Mouse (Mus musculus) kidney, embryonic 14.5 days (tissue): ENCODE results near the gene Dtnb. TPM values are rescaled to one million over a fixed set of nuclear protein-coding genes. Genes with fewer than 3 reads are reported as not detected.

Source experiments
- ATAC-seq: fragments of 200-750 bp; cut with Nextera tagmentation; 2 replicates; pipeline ENCODE4 v1.8.0; 2017; ENCODE audit warnings: moderate number of reproducible peaks, mild to moderate bottlenecking, moderate TSS enrichment, moderate library complexity; ENCODE audit not compliant: low FRiP score, low TSS enrichment
- H3K27ac ChIP-seq: fragments of 300-500 bp; sonication (generic); 2 replicates; pipeline ENCODE4 v1.5.1; 2014; ENCODE audit warnings: low read depth, mild to moderate bottlenecking, low read length, moderate library complexity, mixed read lengths
- H3K27me3 ChIP-seq: fragments of 300-500 bp; sonication (generic); 2 replicates; pipeline ENCODE4 v1.6.1; 2014; ENCODE audit warnings: mild to moderate bottlenecking, low read length; ENCODE audit not compliant: control insufficient read depth, insufficient read depth
- H3K36me3 ChIP-seq: fragments of 300-500 bp; sonication (generic); 2 replicates; pipeline ENCODE4 v1.6.1; 2014; ENCODE audit warnings: low read length, mixed read lengths; ENCODE audit not compliant: control insufficient read depth, insufficient read depth
- H3K4me1 ChIP-seq: fragments of 300-500 bp; sonication (generic); 2 replicates; pipeline ENCODE4 v1.6.1; 2014; ENCODE audit warnings: low read length, mixed read lengths; ENCODE audit not compliant: control insufficient read depth, insufficient read depth
- H3K4me2 ChIP-seq: fragments of 300-500 bp; sonication (generic); replicated peaks from 2 replicates; pipeline ENCODE4 v1.6.1; 2014; ENCODE audit warnings: low read depth, mild to moderate bottlenecking, low read length
- H3K4me3 ChIP-seq: fragments of 300-500 bp; sonication (generic); 2 replicates; pipeline ENCODE4 v1.5.1; 2014; ENCODE audit warnings: mild to moderate bottlenecking, low read length
- H3K9ac ChIP-seq: fragments of 300-500 bp; sonication (generic); 2 replicates; pipeline ENCODE4 v1.6.1; 2014; ENCODE audit warnings: low read depth, mild to moderate bottlenecking, low read length, moderate library complexity
- H3K9me3 ChIP-seq: fragments of 300-500 bp; sonication (generic); 2 replicates; pipeline ENCODE4 v1.6.1; 2016; ENCODE audit warnings: low read length; ENCODE audit not compliant: control insufficient read depth
- WGBS: fragments of 180-500 bp; shearing (Covaris S2); extraction: QIAGEN DNeasy Blood & Tissue Kit; methylation state at CpG from one replicate; pipeline ENCODE4 v1.1.7; 2014; 5-methylcytosine and 5-hydroxymethylcytosine counted together
- polyA plus RNA-seq: library from polyadenylated mRNA; unstranded; fragments of >200 nt; fragmentation: Nextera tagmentation; extraction: Ambion mirVana; gene quantifications from 2 replicates; pipeline ENCODE4 v1.2.1, GENCODE M21; 2014

The Dtnb gene
- polyA plus RNA-seq, 1 experiment from 2014 or later, result 59.5 TPM

DNA sequence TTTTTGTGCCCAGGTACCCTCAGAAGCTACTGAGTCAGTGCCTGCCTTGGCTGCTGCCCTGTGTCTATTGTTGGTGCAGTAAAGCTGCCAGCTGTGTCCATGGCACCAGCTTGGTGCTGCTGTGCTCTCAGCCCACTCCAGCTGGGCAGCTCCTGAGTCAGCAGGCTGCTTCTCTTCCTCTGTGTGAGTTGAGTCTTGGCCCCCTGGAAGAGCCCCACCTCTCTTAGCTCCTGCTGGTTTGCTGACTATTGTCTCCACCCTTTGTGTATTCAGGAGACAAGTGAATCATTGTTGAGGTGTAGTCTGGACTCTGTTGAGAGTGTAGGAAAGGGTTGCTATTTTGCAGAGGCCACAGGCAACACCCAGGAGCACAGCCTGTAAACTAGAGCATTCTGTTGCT, 90.5 kb downstream of the Dtnb start:
- Histone ChIP-seq H3K27me3 (no peaks in the 10 kb centered on the region), H3K4me2 (no peak overlapping the region), H3K9me3 (no peaks in the 10 kb centered on the region), H3K36me3 (peaks cover 3% of the 10 kb centered on the region; the same call in 1 of the 2 replicates), H3K9ac (no peak overlapping the region), H3K4me3 (no peak overlapping the region), H3K4me1 (no peaks in the 10 kb centered on the region), H3K27ac (no peak overlapping the region)
- ATAC-seq, result no peak

DNA sequence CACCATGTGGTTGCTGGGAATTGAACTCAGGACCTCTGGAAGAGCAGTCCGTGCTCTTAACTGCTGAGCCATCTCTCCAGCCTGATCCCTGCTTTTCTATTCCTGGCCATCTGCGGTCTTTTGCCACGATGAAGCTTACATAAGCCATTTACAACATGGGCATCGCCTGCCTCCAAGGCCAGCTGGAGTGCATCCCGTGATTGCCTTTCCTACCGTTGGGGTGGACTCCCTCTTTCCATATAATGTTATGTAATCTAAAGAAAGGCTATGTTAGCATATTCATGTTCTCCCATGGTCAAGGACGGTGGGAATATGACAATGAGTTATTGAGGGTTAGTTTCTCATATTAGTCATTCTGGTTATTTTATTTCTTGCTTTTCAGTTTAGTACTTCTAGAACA, 91.2 kb downstream of the Dtnb start:
- no peak overlapping the region for H3K27ac ChIP-seq
- WGBS, result 91% methylated on average over 7 of the region's 7 CpGs
- no peaks in the 10 kb centered on the region for H3K27me3 ChIP-seq
- H3K4me1 ChIP-seq, result no peaks in the 10 kb centered on the region
- peaks cover 3% of the 10 kb centered on the region; the same call in 1 of the 2 replicates for H3K36me3 ChIP-seq
- H3K4me2 ChIP-seq, result no peak overlapping the region
- ATAC-seq, result no peak
- no peak overlapping the region for H3K9ac ChIP-seq
- no peak overlapping the region for H3K4me3 ChIP-seq
- H3K9me3 ChIP-seq, result no peaks in the 10 kb centered on the region

DNA sequence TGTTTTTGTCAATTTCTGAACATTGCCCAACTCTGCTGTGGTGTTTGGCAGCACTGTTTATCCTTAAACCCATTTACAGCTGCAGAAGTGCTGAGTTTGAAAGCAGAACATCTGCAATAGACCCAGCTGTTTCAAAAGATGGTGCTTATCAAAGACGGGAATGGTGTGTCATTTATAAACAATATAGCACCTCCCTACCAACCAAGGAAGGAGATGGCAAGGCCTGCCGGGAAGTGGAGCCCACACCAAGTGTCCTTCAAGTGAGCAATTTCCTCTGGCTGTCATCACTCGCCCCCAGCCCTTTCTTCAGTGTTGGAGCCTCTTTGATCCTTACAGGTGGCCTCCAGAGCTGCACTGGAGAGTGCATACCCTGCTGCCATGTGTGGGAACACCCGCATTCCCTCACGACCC, 97.8 kb downstream of the Dtnb start:
- no peak for ATAC-seq
- no peaks in the 10 kb centered on the region for H3K9me3 ChIP-seq
- H3K4me1 ChIP-seq, result no peaks in the 10 kb centered on the region
- H3K4me2 ChIP-seq, result no peak overlapping the region
- WGBS, result 47% methylated on average over 5 of the region's 5 CpGs
- no peaks in the 10 kb centered on the region for H3K27me3 ChIP-seq
- no peaks in the 10 kb centered on the region for H3K36me3 ChIP-seq
- H3K27ac ChIP-seq, result no peak overlapping the region
- H3K4me3 ChIP-seq, result no peak overlapping the region
- no peak overlapping the region for H3K9ac ChIP-seq

DNA sequence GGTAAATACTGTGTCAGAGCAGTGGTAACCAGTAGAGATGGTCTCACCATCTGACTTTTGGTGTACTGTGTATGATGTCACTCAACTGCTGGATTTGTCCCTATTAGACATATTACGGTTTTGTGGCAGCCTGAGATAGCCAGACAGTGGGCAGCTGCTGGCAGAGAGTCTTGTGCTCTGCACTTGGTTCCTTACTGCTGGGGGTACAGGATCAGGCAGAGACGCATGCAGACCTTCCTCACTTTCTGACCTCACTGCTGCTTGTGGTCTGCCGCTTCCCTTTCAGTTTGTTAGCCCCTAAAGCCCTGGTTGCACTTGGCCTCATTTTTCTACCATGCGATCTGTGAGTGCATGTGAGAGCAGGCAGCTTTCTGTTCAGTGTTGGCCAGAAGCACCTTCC, 98.9 kb downstream of the Dtnb start:
- H3K27me3 ChIP-seq, result no peaks in the 10 kb centered on the region
- ATAC-seq, result no peak
- no peaks in the 10 kb centered on the region for H3K4me1 ChIP-seq
- H3K9ac ChIP-seq, result no peak overlapping the region
- no peak overlapping the region for H3K27ac ChIP-seq
- no peak overlapping the region for H3K4me2 ChIP-seq
- no peak overlapping the region for H3K4me3 ChIP-seq
- H3K36me3 ChIP-seq, result no peaks in the 10 kb centered on the region
- no peaks in the 10 kb centered on the region for H3K9me3 ChIP-seq
- 86% methylated on average over 4 of the region's 4 CpGs for WGBS

DNA sequence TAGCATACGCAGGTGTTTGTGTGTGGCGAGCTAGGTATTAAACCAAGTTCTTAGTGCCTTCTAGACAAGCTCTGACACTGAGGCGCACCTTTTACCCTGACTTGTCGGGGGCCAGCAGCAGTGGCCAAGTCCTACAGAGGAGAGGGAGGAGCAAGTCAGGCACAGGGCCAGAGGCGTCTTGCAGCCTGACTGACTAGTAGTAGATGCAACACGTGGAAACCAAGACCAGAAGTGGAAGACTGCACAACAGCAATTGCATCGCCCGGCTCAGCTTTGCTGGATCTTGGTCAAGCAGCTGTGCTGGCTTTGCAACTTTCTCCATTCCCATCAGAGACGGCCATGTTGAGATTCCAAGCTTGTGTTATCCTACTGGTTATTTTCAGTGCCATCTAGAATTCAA, 100.6 kb downstream of the Dtnb start:
- Histone ChIP-seq H3K9me3 (no peaks in the 10 kb centered on the region), H3K27ac (no peak overlapping the region), H3K4me1 (no peaks in the 10 kb centered on the region), H3K4me3 (no peak overlapping the region), H3K4me2 (no peak overlapping the region), H3K36me3 (no peaks in the 10 kb centered on the region), H3K9ac (no peak overlapping the region), H3K27me3 (no peaks in the 10 kb centered on the region)
- WGBS, result 85% methylated on average over 9 of the region's 9 CpGs
- no peak for ATAC-seq

DNA sequence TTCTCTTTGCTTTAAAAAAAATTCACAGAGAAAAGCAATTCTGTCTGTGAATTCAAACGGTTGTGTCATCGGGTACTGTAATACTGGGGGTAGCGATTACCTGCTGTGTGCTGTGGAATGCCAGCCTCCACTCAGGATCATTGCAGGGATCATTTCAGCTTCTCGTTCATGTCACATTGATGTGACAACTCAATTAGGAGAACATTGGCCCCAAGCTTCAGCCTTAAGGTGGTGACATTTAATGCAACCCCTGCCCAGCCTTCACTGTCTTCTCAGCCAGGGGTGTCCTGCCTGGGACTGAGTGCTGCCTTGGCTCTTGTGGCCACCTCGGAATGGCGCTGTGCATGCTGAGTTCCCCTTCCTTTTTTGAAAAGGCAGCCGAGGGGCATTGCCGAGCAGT, 101.7 kb downstream of the Dtnb start:
- Histone ChIP-seq H3K4me2 (no peak overlapping the region), H3K27ac (no peak overlapping the region), H3K4me1 (no peaks in the 10 kb centered on the region), H3K36me3 (no peaks in the 10 kb centered on the region), H3K9ac (no peak overlapping the region), H3K9me3 (no peaks in the 10 kb centered on the region), H3K27me3 (no peaks in the 10 kb centered on the region), H3K4me3 (no peak overlapping the region)
- 80% methylated on average over 8 of the region's 8 CpGs for WGBS
- no peak for ATAC-seq

DNA sequence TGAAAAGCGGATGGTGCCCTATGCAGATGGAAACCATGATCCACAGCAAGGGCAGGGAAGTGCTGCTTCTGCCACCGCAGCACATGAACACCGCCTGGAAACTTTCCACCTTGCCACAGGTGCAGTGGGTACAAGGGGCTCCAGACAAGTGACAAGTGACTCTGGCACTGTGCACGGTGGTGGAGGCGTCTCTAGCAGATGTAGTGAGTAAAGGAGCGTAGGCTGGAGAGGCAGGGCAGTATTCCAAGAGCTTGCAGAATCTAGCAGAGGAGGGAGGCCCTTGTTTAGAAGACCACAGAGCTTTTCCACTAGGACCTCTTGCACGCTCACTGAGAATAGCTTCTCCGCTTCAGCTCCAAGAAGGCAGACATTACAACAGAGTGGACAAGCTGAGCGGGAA, 102.7 kb downstream of the Dtnb start:
- whole genome bisulfite sequencing, result 93% methylated on average over 9 of the region's 9 CpGs
- Histone ChIP-seq H3K9me3 (no peaks in the 10 kb centered on the region), H3K4me2 (no peak overlapping the region), H3K27me3 (no peaks in the 10 kb centered on the region), H3K4me3 (no peak overlapping the region), H3K4me1 (no peaks in the 10 kb centered on the region), H3K27ac (no peak overlapping the region), H3K9ac (no peak overlapping the region), H3K36me3 (no peaks in the 10 kb centered on the region)
- no peak for ATAC-seq

DNA sequence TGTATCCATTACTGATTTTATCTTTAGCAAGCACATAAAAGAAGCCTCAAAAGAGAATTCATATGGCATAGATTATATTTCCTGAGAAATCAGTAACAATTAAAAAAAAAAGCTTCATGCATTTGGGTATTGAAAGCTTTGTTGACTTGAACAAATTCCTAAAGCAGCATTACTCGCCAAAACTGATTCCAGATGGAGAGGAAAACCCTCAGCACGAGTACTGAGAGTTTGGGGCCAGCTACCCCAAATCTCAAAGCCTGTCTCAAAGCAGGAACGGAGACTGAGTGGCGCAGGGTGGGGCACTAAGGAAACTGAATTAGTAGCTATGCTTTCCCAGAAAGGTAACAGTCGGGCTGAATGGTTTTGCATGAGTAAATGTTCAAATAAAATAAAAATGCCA, 108.5 kb downstream of the Dtnb start:
- Histone ChIP-seq H3K9ac (no peak overlapping the region), H3K4me2 (no peak overlapping the region), H3K4me1 (no peaks in the 10 kb centered on the region), H3K36me3 (no peaks in the 10 kb centered on the region), H3K4me3 (no peak overlapping the region), H3K9me3 (no peaks in the 10 kb centered on the region), H3K27me3 (no peaks in the 10 kb centered on the region), H3K27ac (no peak overlapping the region)
- no peak for ATAC-seq
- 88% methylated on average over 5 of the region's 5 CpGs for WGBS

DNA sequence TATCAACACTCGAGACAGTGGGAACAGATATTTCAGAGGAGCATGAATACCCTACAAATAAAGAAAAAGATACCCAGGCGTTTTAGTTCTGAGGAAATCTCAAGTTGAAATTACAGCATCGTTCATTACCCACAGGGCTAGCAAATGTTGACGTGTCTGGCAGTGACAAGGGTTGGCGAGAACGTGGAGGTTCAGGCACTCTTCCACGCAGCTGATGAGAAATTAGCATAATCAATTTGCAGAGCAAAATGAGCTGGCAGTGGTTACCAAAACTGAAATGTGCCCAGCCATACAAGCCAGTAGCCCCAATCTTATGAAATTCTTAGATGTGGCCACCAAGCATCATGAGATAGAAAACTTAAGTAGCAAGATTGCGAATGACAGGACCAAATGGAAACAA, 110.9 kb downstream of the Dtnb start:
- Histone ChIP-seq H3K4me1 (no peaks in the 10 kb centered on the region), H3K9ac (no peak overlapping the region), H3K4me2 (no peak overlapping the region), H3K9me3 (no peaks in the 10 kb centered on the region), H3K4me3 (no peak overlapping the region), H3K36me3 (no peaks in the 10 kb centered on the region), H3K27me3 (no peaks in the 10 kb centered on the region), H3K27ac (no peak overlapping the region)
- WGBS, result 85% methylated on average over 8 of the region's 8 CpGs
- ATAC-seq, result no peak

DNA sequence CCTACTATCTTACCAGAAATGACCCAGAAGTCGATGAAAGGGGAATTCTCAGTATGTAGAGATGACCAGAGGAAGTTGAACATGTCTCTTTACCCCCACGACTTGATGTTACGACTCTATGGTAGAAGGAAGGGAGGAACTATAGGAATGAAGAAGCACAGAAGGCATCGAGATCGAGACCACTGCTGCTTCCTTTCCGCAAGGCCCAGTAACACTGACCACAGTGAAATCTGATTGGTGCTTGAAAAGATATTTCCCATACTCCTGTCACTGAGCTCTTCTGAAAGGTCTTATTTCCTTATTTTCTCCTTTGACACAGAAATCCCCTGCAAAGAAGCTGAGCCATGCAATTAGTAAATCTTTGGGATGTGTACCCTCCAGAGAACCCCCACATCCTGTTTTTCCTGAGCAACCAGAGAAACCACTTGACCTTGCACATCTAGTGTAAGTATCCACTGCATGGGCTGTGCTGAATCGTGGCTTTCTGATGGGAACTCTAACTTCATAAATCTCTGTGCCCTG, 114.3 kb downstream of the Dtnb start:
- 70% methylated on average over 7 of the region's 7 CpGs for WGBS
- Histone ChIP-seq H3K4me2 (no peak overlapping the region), H3K36me3 (no peaks in the 10 kb centered on the region), H3K27ac (no peak overlapping the region), H3K27me3 (no peaks in the 10 kb centered on the region), H3K4me3 (no peak overlapping the region), H3K4me1 (no peaks in the 10 kb centered on the region), H3K9me3 (no peaks in the 10 kb centered on the region), H3K9ac (no peak overlapping the region)
- no peak for ATAC-seq
